Mouse (Mus musculus) embryonic facial prominence, embryonic 14.5 days (tissue): ENCODE measurements around the gene Dnttip1. TPM values are rescaled to one million over a fixed set of nuclear protein-coding genes. Genes with fewer than 3 reads are reported as not detected.

Experiments used
- ATAC-seq: fragments of 200-750 bp; cut with Nextera tagmentation; 2 replicates; pipeline ENCODE4 v1.8.0; 2017; ENCODE audit warnings: low read depth, moderate number of reproducible peaks, moderate TSS enrichment
- DNase-seq: peaks from one replicate; pipeline ENCODE4 v3.0.0-alpha.2; 2015; ENCODE audit warnings: low spot score
- H3K27ac ChIP-seq: fragments of 300-500 bp; sonication (generic); replicated peaks from 2 replicates; pipeline ENCODE4 v1.5.1; 2014; ENCODE audit warnings: low read depth, mild to moderate bottlenecking, low read length, moderate library complexity
- H3K27me3 ChIP-seq: fragments of 300-500 bp; sonication (generic); replicated peaks from 2 replicates; pipeline ENCODE4 v1.6.1; 2014; ENCODE audit warnings: low read length; ENCODE audit not compliant: control insufficient read depth, insufficient read depth
- H3K36me3 ChIP-seq: fragments of 300-500 bp; sonication (generic); 2 replicates; pipeline ENCODE4 v1.6.1; 2014; ENCODE audit warnings: low read length, mixed read lengths; ENCODE audit not compliant: control insufficient read depth, insufficient read depth
- H3K4me1 ChIP-seq: fragments of 300-500 bp; sonication (generic); 2 replicates; pipeline ENCODE4 v1.6.1; 2014; ENCODE audit warnings: antibody characterized with exemption, low read length; ENCODE audit not compliant: control insufficient read depth, insufficient read depth
- H3K4me2 ChIP-seq: fragments of 300-500 bp; sonication (generic); 2 replicates; pipeline ENCODE4 v1.6.1; 2014; ENCODE audit warnings: low read depth, mild to moderate bottlenecking, low read length, moderate library complexity, mixed read lengths
- H3K4me3 ChIP-seq: fragments of 300-500 bp; sonication (generic); 2 replicates; pipeline ENCODE4 v1.5.1; 2014; ENCODE audit warnings: low read depth, mild to moderate bottlenecking, low read length
- H3K9ac ChIP-seq: fragments of 300-500 bp; sonication (generic); 2 replicates; pipeline ENCODE4 v1.6.1; 2014; ENCODE audit warnings: low read depth, mild to moderate bottlenecking, low read length, moderate library complexity, mixed read lengths
- H3K9me3 ChIP-seq: fragments of 300-500 bp; sonication (generic); 2 replicates; pipeline ENCODE4 v1.6.1; 2016; ENCODE audit warnings: low read length; ENCODE audit not compliant: control insufficient read depth
- WGBS: fragments of 180-500 bp; shearing (Covaris S2); extraction: QIAGEN DNeasy Blood & Tissue Kit; methylation state at CpG from one replicate; pipeline ENCODE4 v1.1.7; 2014; 5-methylcytosine and 5-hydroxymethylcytosine counted together
- polyA plus RNA-seq: library from polyadenylated mRNA; unstranded; fragments of >200 nt; fragmentation: Nextera tagmentation; extraction: Ambion mirVana; gene quantifications from 2 replicates; pipeline ENCODE4 v1.2.1, GENCODE M21; 2014

The Dnttip1 gene
- polyA plus RNA-seq, 1 experiment from 2014 or later, result 60.9 TPM

DNA sequence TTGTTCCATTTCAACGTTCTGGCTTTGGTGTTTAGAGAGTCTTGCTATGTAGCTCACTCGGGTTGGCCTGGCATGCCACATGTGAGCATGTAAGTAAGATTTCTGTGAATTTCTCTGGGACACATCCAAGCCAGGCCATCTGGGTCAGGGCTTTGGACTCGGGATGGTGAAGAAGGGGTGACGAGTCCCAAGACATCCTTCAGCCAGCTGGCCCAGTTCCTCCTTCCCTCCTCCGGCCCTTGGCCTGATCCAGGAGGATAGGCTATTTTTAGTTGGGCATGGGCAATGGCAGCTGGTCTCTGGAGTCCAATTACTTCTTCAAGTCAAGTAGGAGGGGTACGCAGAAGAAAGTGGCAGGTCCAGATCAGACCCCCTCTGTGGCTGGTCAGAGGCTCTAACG lies 33.0 kb downstream of the Dnttip1 start:
- Histone ChIP-seq H3K4me2 (no peak overlapping the region), H3K27ac (no peak overlapping the region), H3K4me1 (no peaks in the 10 kb centered on the region), H3K27me3 (no peaks in the 10 kb centered on the region), H3K9ac (no peak overlapping the region), H3K36me3 (no peaks in the 10 kb centered on the region), H3K9me3 (no peaks in the 10 kb centered on the region), H3K4me3 (no peak overlapping the region)
- DNase-seq, result no peak
- ATAC-seq, result no peak
- WGBS, result 73% methylated on average over 7 of the region's 7 CpGs

DNA sequence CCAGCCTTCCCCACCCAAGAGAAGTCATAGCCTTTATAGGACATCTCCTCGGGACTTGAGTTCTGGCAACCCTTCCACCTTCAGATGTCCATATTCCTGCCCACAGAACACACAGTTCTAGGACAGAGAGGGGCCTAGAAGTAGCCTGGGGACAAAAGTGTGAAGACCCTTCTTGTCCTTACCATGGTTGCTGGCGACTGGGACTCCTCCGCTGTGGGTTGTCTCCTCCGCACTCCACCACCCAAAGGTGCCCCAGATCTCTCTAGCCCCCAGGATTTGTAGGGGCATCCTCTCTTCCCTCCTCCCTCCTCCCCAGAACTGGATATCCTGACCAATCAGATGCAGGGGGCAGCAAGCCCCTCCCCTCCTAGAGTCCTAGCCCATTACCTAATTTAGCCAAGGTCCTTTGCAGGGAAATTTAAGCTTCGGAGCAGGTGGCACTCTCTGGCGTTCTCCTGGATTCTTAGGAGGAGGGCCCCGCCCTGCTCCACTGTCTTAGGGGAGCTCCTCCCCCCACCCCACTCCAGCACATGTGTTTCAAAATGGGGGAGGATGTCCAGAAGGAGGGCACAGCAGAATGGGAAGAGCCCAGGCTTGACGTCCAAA lies 33.8 kb downstream of the Dnttip1 start, which contains the start of gene Tnnc2:
TSS of gene Tnnc2 (minus strand) at position 487 of the 606 bp plus-strand sequence.
- ATAC-seq (no peak), DNase-seq (peak; percentile 46)
- Histone ChIP-seq H3K27me3 (no peaks in the 10 kb centered on the region), H3K4me3 (peak within 1 kb of the TSS; percentile 6; the same call in 1 of the 2 replicates), H3K4me2 (no peak within 1 kb of the TSS), H3K27ac (no peak within 1 kb of the TSS), H3K36me3 (no peaks in the 10 kb centered on the region), H3K4me1 (no peaks in the 10 kb centered on the region), H3K9me3 (no peaks in the 10 kb centered on the region), H3K9ac (no peak within 1 kb of the TSS)
- WGBS, result 65% methylated on average over 8 of the region's 8 CpGs

DNA sequence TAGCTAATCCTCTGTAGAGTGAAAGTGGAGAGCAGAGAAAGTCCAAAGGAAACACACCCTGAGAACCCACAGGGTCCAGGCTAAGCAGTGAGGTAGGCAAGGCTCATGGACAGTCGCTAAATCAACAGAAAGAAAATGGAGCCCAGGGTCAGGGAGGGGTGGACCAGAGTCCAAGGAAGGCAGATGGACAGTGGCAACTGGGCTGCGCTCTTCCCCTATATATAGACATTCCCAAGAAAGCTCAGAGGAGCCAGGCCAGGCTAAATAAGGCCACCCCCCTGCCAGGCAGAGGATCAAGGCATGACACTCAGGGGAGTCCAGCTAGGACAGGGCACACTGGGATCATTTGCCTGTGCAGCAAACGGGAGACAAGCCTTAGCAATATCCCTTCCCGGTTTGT lies 36.1 kb downstream of the Dnttip1 start:
- Histone ChIP-seq H3K4me3 (no peak overlapping the region), H3K4me1 (peaks cover 5% of the 10 kb centered on the region), H3K9ac (no peak overlapping the region), H3K27me3 (no peaks in the 10 kb centered on the region), H3K36me3 (no peaks in the 10 kb centered on the region), H3K4me2 (no peak overlapping the region), H3K27ac (no peak overlapping the region), H3K9me3 (no peaks in the 10 kb centered on the region)
- ATAC-seq (no peak), DNase-seq (no peak)
- WGBS, result 62% methylated on average over 4 of the region's 4 CpGs

DNA sequence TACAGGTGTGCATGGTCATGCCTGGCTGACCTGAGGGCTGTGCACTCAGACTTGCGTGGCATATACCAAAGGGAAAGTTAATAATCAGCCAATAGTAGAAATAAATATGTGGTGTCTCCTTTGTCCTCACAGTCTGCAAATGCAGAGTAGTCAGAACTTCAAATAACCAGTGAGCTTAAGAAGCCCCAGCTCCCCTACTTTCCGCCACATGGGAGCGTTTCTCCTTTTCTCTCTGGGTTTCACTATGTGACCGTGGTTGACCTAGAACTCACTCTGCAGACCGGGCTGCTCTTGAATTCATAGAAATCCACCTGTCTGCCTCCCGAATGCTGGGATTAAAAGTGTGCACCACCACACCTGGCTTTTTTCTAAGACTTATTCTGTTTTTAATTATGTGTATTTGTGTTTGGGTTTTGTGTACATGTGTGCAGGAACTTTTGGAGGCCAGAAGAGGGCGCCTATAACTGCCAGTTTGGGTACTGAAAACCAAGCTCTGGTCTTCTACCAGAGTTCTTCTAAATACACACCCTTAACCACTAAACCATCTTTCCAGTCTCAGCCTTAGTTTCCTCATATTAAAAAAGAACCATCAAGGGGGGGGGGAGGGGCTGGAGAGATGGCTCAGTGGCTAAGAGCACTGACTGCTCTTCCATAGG lies 38.3 kb downstream of the Dnttip1 start:
- ATAC-seq (no peak), DNase-seq (no peak)
- Histone ChIP-seq H3K4me2 (no peak overlapping the region), H3K9ac (no peak overlapping the region), H3K4me1 (peaks cover 8% of the 10 kb centered on the region), H3K4me3 (no peak overlapping the region), H3K36me3 (0 out of 2 replicates have a peak, but pooled peaks cover 5% of the 10 kb centered on the region), H3K9me3 (no peaks in the 10 kb centered on the region), H3K27ac (no peak overlapping the region), H3K27me3 (no peaks in the 10 kb centered on the region)
- 71% methylated on average over 7 of the region's 7 CpGs for WGBS

DNA sequence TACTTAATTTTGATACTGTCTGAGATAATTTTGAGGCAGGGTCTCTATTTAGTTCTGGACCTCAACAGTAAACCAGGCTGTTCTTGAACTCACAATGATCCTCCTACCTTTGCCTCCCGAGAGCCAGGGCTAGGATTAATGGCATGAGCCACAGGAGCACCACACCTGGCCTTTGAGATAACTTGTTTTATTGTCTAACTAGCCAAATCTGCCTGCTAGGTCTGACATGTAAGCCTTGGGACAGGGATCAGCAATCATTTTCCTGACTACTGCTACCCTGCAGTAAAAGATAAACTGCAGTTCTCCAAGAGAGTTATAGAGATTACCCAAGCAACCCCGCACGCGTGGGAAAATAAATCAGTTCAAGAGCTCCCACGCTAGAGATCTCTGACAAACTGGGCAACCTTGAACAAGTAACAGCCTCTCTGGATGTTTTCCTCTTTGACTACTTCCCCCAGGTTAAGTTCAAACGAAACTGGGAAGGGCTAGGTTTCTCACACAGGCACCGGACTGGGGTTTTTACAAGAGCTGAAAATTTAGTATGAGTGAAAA lies 39.2 kb downstream of the Dnttip1 start:
- ATAC-seq (no peak), DNase-seq (no peak)
- Histone ChIP-seq H3K4me3 (peak overlapping the region; percentile 66), H3K9me3 (no peaks in the 10 kb centered on the region), H3K4me2 (peak overlapping the region; percentile 87), H3K27me3 (no peaks in the 10 kb centered on the region), H3K9ac (peak overlapping the region; percentile 83), H3K27ac (peak overlapping the region; percentile 82), H3K36me3 (0 out of 2 replicates have a peak, but pooled peaks cover 11% of the 10 kb centered on the region), H3K4me1 (peaks cover 8% of the 10 kb centered on the region)
- WGBS, result 11% methylated on average over 7 of the region's 7 CpGs

DNA sequence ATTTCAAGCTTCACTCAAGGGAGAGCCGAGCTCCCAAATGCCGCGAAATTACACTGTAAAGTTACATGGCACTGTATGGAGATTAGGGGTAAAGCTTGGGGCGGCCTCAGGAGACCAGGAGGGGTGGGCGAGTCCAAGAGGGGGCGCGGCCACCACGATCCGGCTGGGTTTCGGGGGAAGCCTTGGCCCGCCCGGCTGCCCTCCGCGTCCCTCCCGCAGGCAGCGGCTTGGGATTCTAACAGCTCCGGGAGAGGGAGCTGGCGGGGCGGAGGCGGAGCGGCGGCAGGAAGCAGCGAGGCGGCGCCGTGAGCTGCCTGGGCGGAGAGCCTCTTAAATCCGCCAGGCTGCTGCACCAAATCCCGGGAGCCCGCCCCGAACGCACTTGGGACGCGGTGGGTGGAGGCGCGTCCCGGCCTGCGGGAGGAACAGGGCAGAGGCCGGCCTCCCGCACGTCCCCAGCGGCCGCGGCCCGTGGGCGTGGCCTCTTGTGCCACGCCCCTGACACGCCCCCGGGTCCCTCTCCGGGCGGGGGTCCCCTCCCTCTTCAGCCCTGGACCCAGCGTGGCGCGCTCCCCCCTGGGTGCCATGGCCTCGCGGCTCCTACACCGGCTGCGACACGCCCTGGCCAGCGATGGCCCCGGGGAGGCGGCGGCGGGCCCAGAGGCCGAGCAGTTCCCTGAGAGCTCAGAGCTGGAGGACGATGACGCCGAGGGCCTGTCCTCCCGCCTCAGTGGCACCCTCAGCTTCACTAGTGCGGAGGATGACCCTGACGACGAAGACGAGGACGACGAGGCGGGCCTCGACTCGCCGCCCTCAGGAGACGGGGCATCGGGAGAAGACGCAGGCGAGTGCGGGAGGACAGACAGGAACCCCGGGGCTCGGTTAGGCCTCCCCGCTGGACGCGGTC lies 40.0 kb downstream of the Dnttip1 start, which contains the start of gene Snx21:
TSS of gene Snx21 (plus strand) at position 343 of the 907 bp plus-strand sequence.
- peak within 1 kb of the TSS; percentile 87 for H3K4me2 ChIP-seq
- peaks cover 17% of the 10 kb centered on the region; the same call in 1 of the 2 replicates for H3K36me3 ChIP-seq
- peak within 1 kb of the TSS; percentile 83 for H3K9ac ChIP-seq
- H3K27me3 ChIP-seq, result no peaks in the 10 kb centered on the region
- H3K4me1 ChIP-seq, result peaks cover 8% of the 10 kb centered on the region
- H3K27ac ChIP-seq, result peak within 1 kb of the TSS; percentile 82
- no peaks in the 10 kb centered on the region for H3K9me3 ChIP-seq
- ATAC-seq (peak; percentile 91), DNase-seq (peak; percentile 95)
- peak within 1 kb of the TSS; percentile 66 for H3K4me3 ChIP-seq
- 0% methylated on average over 34 of the region's 89 CpGs for WGBS

DNA sequence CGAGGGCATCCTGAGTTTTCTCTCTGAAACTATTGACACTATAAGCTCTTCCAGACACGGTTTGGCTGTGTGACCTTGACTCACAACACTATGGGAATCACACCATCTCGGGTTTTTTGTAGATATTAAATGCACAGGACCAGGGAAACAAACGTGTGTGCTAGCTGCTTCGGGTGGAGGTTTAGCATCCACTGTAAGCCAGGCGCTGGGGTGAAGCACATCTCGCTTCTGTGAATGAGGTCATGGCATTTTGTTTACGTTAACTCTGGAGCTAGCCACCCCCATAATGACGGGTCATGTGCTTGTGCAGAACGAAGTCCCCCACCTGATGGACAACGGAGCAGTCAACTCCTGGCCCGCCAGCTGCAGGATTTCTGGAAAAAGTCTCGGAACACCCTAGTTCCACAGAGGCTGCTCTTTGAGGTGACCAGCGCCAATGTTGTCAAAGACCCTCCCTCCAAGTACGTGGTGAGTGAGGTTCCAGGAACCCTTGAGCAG lies 40.7 kb downstream of the Dnttip1 start:
- ATAC-seq (0 out of 2 replicates have a peak, but pooled peaks have one; percentile 6), DNase-seq (peak; percentile 47)
- Histone ChIP-seq H3K36me3 (peaks cover 25% of the 10 kb centered on the region; the same call in 1 of the 2 replicates), H3K27me3 (no peaks in the 10 kb centered on the region), H3K4me2 (peak overlapping the region; percentile 87), H3K4me1 (peaks cover 8% of the 10 kb centered on the region), H3K9ac (peak overlapping the region; percentile 83), H3K4me3 (peak overlapping the region; percentile 66), H3K9me3 (no peaks in the 10 kb centered on the region), H3K27ac (peak overlapping the region; percentile 82)
- 7% methylated on average over 15 of the region's 15 CpGs for WGBS

DNA sequence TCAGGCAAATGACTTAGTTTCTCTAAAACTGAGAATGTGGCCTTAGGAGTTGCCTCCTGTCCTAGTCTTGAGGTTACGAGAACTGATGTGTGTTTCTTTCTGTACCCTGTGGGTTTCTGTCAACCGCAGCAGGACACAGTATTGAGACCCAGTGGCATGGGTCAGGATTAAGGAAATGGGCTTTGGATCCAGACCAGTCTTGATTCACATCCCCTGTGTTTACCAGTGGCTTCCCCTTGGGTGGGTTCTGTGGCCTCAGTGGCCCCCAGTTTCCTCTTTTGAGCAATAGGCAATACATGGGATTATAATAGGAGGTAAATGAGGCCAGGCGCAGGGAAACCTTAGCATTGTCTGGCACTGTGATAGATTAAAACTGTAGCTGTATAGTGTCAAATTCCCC lies 41.2 kb downstream of the Dnttip1 start:
- H3K27ac ChIP-seq, result no peak overlapping the region
- 75% methylated on average over 3 of the region's 3 CpGs for WGBS
- H3K4me1 ChIP-seq, result peaks cover 8% of the 10 kb centered on the region
- no peaks in the 10 kb centered on the region for H3K27me3 ChIP-seq
- ATAC-seq, result no peak
- H3K9ac ChIP-seq, result peak overlapping the region; percentile 83; the same call in 1 of the 2 replicates
- peaks cover 30% of the 10 kb centered on the region for H3K36me3 ChIP-seq
- DNase-seq, result no peak
- peak overlapping the region; percentile 66 for H3K4me3 ChIP-seq
- peak overlapping the region; percentile 87 for H3K4me2 ChIP-seq
- H3K9me3 ChIP-seq, result no peaks in the 10 kb centered on the region
